Mouse (Mus musculus) cerebellum, adult 2 months (tissue): ENCODE measurements around the gene Cadm1.

Source experiments
- CTCF ChIP-seq: fragments of 200-500 bp; IDR thresholded peaks from 2 replicates; pipeline ENCODE4 v1.5.1; 2011; ENCODE audit warnings: low read depth, mild to moderate bottlenecking, control low read depth, low read length, moderate library complexity, borderline replicate concordance; ENCODE audit not compliant: insufficient read depth
- POLR2A ChIP-seq: fragments of 200-500 bp; IDR thresholded peaks from 2 replicates; pipeline ENCODE4 v1.6.1; 2011; ENCODE audit warnings: low read length, control low read depth, borderline replicate concordance; ENCODE audit not compliant: insufficient read depth

- TF ChIP-seq POLR2A (no peak), CTCF (no peak)
Observed at GRCm38 (mm10) chr9:47527741-47528140, 2.2 kb upstream of the Cadm1 start.
